Mouse (Mus musculus) megakaryocyte progenitor cell, adult 5-6 weeks (primary cell): ENCODE measurements around the gene Spata31d1a. TPM values are rescaled to one million over a fixed set of nuclear protein-coding genes. Genes with fewer than 3 reads are reported as not detected.
"Not testable (repeated sequence)": the region's sequence is repeated elsewhere in the genome, so short reads cannot be mapped to it uniquely, and the experiment has no call there.

ENCODE experiments used
- ATAC-seq: replicated peaks from 2 replicates; pipeline ENCODE4 v1.8.0; 2016; ENCODE audit warnings: mild to moderate bottlenecking, moderate TSS enrichment, inconsistent platforms; ENCODE audit not compliant: poor library complexity
- total RNA-seq, 2 experiments: library from RNA; stranded (forward) in 1 of 2; stranded (reverse) in 1 of 2; fragments of 157-497, 149-512 nt in 1 of 2; fragments of 200-1000 nt in 1 of 2; gene quantifications; 2 replicates each; pipeline versions ENCODE4 v1.2.3 to v1.2.4; 2015 to 2017

Spata31d1a gene
- total RNA-seq, 2 experiments from 2014 or later: not detected

DNA sequence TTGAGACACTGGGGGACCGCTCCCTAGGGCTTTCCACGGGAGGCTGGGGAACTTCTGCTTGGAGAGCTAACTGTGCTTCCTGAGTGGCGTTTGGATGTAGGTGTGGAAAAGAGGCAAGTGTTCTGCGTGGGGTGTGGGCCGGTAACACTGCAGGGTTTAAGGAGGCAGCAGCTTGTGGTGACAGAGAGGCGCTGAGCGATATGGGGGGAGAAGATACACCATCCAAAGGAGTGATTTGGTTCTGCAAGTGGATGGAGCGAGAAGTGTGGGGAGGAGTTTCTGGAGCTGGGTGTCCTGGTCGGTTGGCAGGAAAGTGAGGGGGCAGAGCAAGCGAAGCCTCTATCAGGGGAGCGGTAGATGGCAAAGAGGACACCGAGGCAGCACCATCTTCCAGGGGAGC lies 6.6 kb downstream of the Spata31d1a start:
- ATAC-seq: no peak

DNA sequence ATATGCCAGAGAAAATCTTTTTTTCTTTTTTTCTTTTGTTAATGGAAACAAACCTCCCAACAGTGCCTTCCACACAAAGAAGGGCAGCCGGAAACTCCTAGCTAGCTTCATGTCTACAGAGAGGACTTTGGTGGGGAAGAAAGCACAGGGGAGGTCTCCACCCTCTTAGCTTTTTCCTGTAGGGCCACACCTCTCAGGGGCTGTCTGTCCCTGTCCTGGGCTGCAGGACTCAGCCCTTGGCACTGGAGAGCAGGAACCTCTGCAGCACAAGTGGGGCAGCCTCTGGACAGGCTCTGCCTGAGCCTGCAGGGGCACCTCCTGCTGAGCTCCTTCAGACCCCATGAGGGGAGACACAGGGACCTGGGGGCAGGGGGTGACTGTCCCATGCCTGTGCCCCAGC lies 10.0 kb downstream of the Spata31d1a start:
- ATAC-seq: not testable (repeated sequence)

DNA sequence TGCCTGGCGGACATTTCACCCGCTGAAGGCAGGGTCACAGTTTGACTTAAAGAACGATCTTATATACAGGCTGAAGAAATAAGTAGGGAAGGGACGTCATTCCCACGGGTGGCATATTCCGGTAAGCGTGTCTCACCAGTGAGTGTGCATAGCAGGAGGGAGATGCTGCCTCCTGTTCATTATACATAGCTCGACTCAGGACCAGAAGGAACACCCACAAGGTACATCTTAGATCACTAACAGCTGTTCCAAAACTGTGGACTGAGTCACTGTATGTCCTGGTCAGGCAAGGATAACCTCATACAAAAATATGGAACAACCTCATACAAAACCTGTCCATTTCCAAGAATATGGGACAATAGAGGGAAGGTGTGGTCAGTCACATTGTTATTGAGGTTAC lies 11.0 kb downstream of the Spata31d1a start:
- no peak for ATAC-seq

DNA sequence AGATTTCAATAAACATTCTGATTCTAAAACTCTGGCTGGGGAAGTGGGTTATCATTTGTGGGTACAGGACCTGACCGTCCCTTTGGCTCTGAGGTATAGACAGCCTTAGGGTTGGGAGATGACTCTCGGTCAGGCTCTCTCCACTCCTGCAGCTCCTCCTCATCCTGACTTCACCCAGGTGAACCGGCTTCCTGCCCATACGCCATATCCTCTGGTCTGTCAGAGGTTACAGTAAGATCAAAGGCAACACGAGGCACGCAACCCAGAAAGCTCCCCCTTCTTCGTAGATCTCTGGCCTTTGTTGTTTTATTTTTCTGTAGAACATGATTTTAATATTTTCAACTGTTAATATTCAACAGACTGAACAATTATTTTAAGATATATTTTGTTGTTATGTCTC lies 14.3 kb downstream of the Spata31d1a start:
- no peak for ATAC-seq

DNA sequence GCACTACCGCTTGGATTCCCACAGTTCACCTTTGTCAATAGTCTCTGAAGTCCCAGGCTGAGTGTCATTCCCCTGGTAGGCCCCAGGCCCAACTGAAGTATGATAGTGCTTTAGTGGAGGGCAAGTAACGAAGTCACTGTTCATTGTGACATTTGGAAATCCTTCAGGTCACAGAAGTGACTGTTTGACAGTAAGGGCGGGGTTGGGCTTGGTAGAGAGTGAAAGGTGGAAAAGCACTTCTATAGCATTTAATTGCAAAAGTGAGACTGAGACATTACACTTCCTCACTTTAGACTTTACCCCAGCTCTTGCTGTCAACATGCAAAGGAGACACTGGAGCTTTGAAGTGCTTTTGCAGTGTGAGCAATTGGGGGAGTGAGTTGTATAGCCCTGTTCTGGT lies 16.1 kb downstream of the Spata31d1a start, which contains the start of gene 4921517D22Rik:
Gene 4921517D22Rik, minus strand, starts transcription at position 101 of the 400 bp plus-strand sequence.
- ATAC-seq: no peak

DNA sequence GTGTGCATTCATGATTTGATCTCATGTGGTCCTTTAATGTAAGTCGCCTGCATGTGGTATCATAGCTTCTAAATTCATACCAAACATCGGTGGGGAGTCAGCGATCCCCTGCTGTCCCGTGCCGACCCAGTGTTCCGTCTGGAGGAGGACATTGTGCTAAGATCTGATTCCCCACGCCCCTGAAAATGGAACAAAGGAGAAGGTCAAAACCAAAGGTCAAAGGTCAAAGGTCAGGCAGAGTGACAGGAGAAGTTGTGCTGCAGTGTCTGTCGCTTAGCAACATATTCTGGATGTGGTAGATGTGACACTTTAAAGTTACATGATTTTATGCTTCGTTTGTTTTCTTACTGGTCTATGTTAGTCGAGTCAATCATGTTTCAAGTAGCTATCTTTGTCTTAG lies 18.7 kb downstream of the Spata31d1a start:
- ATAC-seq: no peak

DNA sequence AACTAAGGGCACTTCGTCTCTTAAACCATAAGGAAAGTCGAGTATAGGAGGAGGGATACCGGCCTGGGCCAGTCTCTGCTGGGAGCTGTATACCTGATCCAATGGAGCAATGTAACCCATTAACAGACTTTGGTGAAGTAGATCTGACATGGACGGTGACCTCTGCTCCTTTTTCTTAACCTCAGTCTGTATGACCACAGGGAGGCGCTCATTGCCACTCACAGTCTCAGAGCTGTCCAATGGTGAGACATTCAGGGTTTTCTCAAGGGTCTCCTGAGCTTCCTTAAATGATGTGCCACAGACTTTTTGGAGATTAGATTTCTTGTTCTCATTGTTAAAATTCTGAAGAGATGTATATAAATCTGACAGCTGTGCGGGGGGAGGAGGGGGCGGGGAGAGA lies 19.6 kb downstream of the Spata31d1a start:
- no peak for ATAC-seq

DNA sequence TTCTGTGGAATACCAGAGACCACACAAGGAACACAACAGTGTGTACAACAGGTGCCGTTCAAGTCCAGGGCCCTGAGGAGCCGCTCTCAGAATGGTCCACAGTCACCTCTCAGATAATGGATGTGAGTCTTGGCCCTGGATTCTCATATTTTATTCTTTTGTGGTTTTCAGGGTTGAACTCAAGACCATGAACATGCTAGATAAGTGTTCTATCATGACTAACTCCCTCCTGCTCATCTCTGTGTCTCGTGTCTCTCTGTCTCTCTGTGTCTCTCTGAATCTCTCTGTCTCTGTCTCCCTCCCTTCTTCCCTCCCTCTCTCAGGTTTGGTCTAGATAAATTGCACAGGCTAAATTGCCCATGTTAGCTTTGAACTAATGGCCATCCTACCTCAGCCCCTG lies 20.3 kb downstream of the Spata31d1a start:
- ATAC-seq: peak; percentile 42

DNA sequence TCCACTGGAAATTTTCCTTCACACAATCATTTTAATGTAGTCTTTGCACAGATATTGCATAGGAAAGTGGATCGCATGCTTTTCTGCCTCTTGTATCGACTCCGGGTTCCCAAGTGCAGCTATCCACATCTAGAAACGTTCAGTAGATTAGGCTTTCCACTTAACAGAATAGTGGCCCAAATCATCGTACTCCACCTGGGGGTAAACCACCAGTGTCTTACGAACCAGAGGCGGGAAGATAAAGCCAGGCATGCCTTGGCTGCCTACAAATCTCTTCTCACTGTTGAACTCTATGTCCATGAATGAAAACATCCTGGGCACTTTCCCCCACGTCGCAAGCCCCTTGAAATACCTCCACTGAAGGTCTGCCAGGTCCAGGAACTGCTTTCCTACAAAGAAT lies 20.8 kb downstream of the Spata31d1a start:
- peak; percentile 53 for ATAC-seq

DNA sequence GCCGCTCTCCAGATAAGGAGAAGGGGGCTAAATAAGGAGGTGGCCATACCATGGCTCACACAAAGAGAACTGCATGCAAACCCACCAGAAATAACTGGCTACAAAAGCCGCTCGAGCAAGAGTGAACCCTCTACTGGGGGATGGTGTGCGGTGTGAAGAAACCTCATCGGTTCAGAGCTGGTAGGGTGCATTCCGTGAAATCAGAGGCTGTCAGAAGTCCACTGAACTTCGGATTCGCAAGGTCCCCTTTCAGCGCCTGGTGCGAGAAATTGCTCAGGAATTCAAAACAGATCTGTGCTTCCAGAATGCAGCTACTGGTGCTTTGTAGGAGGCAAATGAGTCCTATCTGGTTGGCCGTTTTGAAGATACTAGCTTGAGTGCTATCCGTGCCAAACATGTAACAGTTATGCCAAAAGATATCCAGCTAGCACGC lies 21.8 kb downstream of the Spata31d1a start:
- peak; percentile 28; the same call in 1 of the 2 replicates for ATAC-seq

DNA sequence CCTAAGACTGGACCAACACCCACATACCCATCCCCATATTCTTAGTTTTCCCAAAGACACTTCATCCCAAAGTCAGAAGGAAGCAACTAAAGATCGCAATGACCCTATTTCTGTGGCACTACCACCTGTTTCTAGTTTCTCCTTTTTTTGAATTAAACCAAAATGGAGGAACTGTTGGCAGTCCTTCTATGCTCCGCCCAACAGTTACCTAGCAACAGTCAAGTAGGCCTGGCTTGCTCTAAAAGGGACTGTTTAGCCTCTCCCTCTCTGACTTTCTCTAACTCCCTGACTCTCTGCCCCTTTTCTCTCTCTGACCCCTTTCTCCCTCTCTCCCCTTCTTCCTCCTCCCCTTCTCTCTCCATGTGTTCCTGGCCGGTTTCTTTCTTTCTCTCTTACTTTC lies 24.9 kb downstream of the Spata31d1a start:
- no peak for ATAC-seq

DNA sequence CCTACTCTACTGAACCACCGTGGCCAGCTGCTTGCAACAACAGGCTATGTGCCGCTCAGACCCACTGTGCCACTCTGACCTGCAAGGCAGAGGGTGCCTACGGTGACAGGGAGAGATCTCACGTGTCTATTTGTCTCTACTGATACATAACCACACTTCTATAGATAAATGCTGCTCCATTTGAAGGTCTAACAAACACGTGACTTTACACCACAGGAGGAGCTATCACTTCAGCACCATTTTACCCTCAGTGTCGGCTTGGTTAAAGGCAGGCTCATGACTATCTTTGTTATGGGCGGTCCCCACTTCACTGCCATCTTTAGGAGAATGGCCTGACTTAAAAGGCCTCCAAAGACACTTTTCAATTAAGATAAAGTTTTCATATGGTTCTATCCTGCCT lies 27.5 kb downstream of the Spata31d1a start:
- ATAC-seq: peak; percentile 95

DNA sequence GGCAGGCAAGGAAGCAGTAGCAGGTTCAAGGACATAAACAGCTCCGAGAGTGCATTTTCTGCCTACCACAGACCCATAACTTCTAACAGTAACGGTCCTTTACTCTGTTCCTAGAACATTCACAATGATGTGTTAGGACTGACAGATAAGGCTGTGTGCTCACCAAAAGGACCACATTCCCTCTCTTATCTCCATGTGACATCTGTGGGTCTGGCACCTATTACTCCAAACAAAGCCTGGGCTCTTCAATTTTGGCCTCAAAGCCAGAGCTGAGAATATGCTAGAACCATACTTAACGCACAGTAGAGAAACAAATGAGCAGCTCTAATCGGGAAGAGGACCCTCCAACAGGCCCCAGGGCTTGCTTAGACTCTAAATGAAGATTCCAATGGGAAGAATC lies 30.2 kb downstream of the Spata31d1a start:
- no peak for ATAC-seq

DNA sequence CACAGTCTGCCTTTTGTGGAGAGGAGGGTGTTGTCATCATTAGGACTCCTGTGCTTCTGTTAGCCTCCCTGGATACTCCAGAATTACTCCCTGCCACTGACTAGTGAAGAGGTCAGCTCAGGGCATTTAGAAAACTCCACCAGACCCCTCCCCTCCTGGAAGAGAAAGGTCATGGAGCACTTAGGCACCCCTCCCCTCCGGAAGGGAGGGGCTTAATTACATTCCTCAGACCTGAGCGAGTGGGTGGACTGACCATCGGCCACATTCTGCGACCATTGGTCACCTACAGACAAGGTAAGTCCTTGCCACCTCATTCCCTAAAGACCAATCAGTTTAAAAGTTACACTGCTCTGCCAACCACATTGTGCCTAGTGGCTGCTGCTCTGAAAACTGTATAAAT lies 30.8 kb downstream of the Spata31d1a start:
- no peak for ATAC-seq

DNA sequence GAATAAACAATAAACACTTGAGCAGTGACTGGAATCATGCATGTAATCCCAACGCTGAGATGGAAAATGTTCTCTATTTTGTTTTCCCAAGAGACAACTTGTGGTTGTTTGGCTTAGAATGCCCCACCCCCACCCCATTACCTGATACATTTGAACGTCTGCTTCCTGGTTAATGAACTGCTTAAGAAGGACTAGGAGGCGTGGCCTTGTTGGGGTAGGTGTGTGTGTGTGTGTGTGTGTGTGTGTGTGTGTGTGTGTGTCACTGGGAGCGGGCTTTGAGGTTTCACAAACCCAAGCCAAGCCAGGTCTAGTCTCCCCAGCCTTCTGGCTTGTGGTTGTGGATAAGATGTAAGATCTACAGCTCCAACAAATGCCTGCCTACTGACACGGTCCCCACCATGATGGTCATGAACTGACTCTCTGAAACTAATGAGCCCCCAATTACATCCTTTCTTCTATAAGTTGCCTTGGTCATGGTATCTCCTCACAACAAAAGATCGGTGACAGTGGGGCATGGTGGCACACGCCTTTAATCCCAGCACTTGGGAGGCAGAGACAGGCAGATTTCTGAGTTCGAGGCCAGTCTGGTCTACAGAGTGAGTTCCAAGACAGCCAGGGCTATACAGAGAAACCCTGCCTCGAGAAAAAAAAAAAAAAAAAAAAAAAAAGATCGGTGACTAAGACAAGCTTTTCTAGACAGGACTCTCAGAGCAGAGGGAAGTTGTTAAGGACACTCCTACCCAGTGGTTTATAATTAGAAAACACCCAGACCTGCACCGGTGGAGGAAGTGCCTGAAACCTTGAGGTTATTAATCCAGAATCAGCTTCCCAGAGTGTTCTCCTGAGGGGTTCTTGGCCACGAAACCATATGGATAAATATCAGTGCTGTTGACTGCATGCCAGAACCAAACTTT lies 33.6 kb downstream of the Spata31d1a start:
- ATAC-seq: peak; percentile 36

DNA sequence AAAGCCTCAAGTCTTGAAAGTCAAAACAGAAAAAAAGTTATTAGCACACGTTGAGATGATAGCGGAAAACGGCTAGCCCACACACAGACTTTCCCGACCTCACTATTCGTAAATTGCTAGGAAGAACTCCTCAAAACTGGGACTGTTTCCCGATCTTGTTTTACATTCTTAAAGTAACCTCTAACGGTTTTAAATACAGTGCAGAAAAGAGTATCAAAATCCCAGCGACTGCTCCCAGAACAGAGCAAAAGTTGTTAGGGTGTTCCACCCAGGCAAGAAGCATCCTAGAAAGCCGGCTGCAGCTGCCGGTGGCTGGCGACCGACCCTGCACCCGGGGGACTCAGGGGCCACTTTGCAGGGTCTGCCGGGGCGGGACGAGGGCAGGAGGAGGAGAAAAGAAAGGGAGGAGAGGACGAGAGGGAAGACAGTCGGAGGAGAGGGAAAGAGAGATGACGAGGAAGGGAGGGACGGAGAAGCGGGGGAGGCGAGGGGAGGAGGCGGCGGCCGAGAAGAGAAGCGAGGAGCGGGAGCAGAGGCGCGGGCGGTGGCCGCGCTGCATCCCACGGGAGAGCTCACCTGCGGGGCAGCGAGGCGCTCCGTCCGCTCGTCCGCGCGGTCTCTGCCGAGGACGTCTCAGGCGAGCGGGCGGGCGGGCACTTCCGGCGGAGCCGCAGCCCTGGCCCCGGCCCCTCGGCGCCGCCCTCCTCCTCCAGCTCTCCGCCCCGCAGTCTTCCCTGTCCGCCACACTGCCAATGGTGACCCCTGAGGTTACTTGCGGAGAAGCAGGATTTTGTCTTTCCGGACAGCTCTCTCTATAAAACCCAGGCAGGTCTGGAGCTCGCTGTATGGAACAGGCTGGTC lies 34.7 kb downstream of the Spata31d1a start, which contains the start of gene Golm1:
Gene Golm1, minus strand, starts transcription at position 661 of the 861 bp plus-strand sequence.
- ATAC-seq: peak; percentile 37

DNA sequence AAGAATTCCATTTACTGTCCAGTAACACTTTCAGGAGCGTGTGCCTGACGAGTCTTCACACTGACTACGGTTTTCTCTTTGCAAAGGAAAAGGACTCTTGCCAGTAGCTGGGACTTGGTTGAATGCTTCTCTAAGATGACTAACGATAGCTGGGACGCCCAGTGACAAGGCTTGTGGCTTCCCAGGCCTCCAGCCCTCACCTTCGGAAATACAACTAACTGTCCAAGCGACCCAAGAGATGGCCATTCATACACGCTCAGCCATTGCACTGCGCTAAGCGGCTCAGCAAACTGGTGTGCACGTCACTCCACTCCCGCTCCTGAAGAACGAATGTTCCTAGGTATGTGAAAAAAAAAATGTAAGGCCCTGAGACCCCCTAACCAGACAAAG lies 35.4 kb downstream of the Spata31d1a start:
- no peak; the same call in 1 of the 2 replicates for ATAC-seq

DNA sequence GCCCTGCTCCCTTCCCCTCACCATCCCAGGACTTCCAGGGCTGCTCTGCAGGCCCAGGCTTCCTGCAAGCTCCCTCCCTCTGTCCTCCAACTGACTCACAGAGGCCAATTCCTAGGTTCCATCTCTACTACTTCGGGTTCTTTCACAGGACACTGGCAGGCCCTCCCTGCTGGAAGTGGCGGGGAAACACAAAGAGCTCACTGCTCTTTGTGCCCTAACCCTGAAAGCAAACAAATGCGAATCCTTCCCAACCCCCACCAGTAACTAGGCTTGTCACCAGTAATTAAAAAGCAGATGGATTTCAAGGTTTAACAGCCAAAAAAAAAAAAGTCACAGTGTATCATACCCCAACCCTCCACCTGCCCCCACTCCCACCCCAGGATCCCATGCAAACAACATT lies 35.9 kb downstream of the Spata31d1a start:
- ATAC-seq: no peak

DNA sequence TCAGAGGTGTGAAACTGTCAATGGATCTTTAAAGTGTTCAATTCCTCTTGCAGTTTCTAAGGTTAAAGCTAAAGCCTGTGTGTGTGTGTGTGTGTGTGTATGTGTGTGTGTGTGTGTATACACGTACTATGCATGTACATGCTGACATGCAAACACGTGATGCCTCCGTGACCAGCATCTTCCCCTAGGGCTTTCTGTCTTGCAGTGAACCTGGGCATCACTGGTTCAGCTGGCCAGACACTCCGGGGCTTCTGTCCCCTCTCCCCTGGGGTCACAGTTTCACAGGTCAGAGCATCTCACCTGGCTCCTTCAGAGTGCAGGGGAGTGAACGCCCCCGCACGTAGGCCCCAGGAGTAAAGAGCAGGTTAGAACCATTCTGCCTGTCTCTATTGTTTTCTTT lies 36.5 kb downstream of the Spata31d1a start:
- no peak for ATAC-seq

DNA sequence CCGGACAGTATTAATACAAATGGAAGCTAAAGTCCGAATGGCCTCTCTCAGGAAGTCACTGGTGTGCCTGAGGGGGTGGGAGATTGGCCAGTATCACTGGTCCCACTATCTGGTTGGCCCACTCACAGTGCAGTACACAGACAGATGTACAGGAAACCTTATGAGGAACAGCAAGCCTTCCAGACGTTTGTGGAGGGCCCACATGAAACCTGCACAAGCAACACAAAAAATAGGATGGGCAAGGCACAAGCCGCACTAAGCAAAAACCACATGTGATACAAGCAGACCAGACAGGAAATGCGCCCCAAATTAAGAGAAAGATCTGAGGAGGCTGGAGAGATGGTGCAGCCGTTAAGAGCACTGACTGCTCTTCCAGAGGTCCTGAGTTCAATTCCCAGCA lies 37.9 kb downstream of the Spata31d1a start:
- peak; percentile 51 for ATAC-seq

DNA sequence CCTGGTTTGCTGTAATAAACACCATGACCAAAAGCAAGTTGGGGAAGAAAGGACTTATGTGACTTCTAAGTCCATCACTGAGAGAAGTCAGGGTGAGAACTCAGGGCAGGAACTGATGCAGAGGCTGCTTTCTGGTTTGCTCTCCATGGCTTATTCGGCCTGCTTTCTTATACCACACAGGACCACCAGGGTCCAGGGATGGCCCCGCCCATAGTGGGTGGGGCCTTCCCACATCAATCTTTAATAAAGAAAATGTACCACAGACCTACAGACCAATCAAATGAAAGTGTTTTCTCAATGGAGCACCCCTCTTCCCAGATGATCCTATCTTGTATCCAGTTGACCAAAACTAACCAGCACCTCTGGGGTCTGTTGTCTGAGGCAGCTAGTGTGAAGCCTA lies 38.6 kb downstream of the Spata31d1a start:
- ATAC-seq: no peak

DNA sequence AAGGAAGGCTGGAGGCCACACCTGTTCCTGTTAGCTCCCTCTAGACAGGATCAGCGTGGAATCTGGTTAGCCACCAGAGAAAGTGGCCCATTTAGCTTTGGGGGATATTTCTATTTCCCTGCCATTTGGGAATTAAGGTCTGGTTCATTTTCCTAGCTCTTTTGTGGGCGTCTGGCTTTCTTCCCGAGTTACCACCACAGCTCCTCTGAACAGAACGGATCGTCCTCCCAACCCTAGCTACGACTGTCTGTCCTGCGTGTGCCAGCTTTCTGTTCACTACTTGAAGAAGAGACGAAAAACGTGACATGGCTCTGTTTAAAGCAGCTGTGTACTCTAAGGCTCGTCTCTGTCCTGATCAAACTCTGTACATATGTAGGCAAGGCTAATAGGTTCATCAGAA lies 40.2 kb downstream of the Spata31d1a start:
- no peak for ATAC-seq
